ENCODE assay signal across 31 mouse cellular contexts in genomic region chrX:114963543-114963942, GRCm38 (mm10). TPM values are rescaled to one million over a fixed set of nuclear protein-coding genes. Genes with fewer than 3 reads are reported as not detected.
DNase-seq lines count a peak whose midpoint lies in the region; ATAC-seq and TF ChIP-seq lines count a peak whose summit lies in the region.
"Had no signal": no experiment of that assay in that cellular context is flagged by ENCODE, and none has a peak within 500 bp of the region (broad histone marks: within the 10 kb centered on the region; RNA-seq: fewer than 3 reads in every experiment).

No protein-coding gene starts in this region.

- peak; percentile 2 for DNase-seq in lung, embryonic 14.5 days
- DNase-seq in lung, postnatal 25 days (ENCODE audit: low spot score), result no peak
- DNase-seq in MEL (ENCODE audit: low read depth, low spot score), result peak; percentile 91
- no peak for DNase-seq in MN1 (ENCODE audit: low spot score)
- no peak for DNase-seq in neural tube, embryonic 10.5 days (ENCODE audit: extremely low spot score, low spot score)
- DNase-seq: adrenal gland, adult 2 months; adrenal gland, postnatal 10 days; adrenal gland, postnatal 25 days; B cell, adult 2 months; cerebellum, adult 11 months; cerebellum, adult 18-20 months; cerebellum, adult 8-10 months; cerebellum, adult 9-11 months; cerebellum, postnatal 14 days; cerebellum, postnatal 36 days; embryo, embryonic 11 days had no signal

- WGBS in lung, embryonic 14.5 days, result 44% methylated on average over 1 of the region's 1 CpGs

- no peak overlapping the region for H3K4me3 ChIP-seq in lung, embryonic 14.5 days (ENCODE audit: low read depth, low read length)
- no peak overlapping the region for H3K4me3 ChIP-seq in MEL (ENCODE audit: control insufficient read depth in 1 of 2, insufficient read depth in 1 of 2, low read depth in 2 of 2, low read length in 2 of 2)
- H3K4me3 ChIP-seq: embryonic facial prominence, embryonic 13.5 days; embryonic facial prominence, embryonic 15.5 days; erythroblast, embryonic 14.5 days; forebrain, embryonic 10.5 days; forebrain, embryonic 12.5 days had no signal

- no peaks in the 10 kb centered on the region for H3K27me3 ChIP-seq in lung, embryonic 14.5 days (ENCODE audit: insufficient read depth, low read length)
- no peaks in the 10 kb centered on the region for H3K27me3 ChIP-seq in MEL (ENCODE audit: control insufficient read depth in 1 of 2, insufficient read depth in 2 of 2, low read length in 2 of 2)
- H3K27me3 ChIP-seq: CH12.LX; embryonic facial prominence, embryonic 13.5 days; embryonic facial prominence, embryonic 15.5 days; forebrain, embryonic 12.5 days had no signal

- no peak overlapping the region for H3K4me2 ChIP-seq in lung, embryonic 14.5 days
- H3K4me2 ChIP-seq: embryonic facial prominence, embryonic 13.5 days; embryonic facial prominence, embryonic 15.5 days; forebrain, embryonic 12.5 days had no signal

- no peaks in the 10 kb centered on the region for H3K36me3 ChIP-seq in lung, embryonic 14.5 days (ENCODE audit: insufficient read depth)
- peaks cover 0 to 10% of the 10 kb centered on the region in 2 experiments; a peak in 2 of 4 replicates for H3K36me3 ChIP-seq in MEL (ENCODE audit: control insufficient read depth in 1 of 2, insufficient read depth in 2 of 2, low read length in 2 of 2)
- H3K36me3 ChIP-seq: embryonic facial prominence, embryonic 13.5 days; embryonic facial prominence, embryonic 15.5 days; forebrain, embryonic 10.5 days; forebrain, embryonic 12.5 days; G1E had no signal

- H3K9me3 ChIP-seq in lung, embryonic 14.5 days (ENCODE audit: low read depth, low read length), result no peaks in the 10 kb centered on the region
- H3K9me3 ChIP-seq in MEL (replicated peaks; ENCODE audit: insufficient read depth, low read length), result no peaks in the 10 kb centered on the region
- H3K9me3 ChIP-seq: embryonic facial prominence, embryonic 13.5 days; embryonic facial prominence, embryonic 15.5 days; forebrain, embryonic 10.5 days; forebrain, embryonic 12.5 days; G1E had no signal

- H3K9ac ChIP-seq in lung, embryonic 14.5 days, result no peak overlapping the region
- H3K9ac ChIP-seq in MEL (ENCODE audit: control insufficient read depth, low read depth, low read length, poor library complexity, severe bottlenecking), result no peak overlapping the region
- H3K9ac ChIP-seq: embryonic facial prominence, embryonic 13.5 days; embryonic facial prominence, embryonic 15.5 days; forebrain, embryonic 12.5 days had no signal

- no peak for TF ChIP-seq CTCF in lung, embryonic 14.5 days (IDR thresholded peaks at IDR 0.05; ENCODE audit: low read depth)
- no peak for TF ChIP-seq CTCF in MEL (IDR thresholded peaks at IDR 0.05 in 2 of 3, conservative IDR thresholded peaks at IDR 0.05 in 1 of 3; ENCODE audit: control insufficient read depth in 1 of 3, insufficient read depth in 1 of 3, low read depth in 2 of 3, low read length in 3 of 3, poor library complexity in 1 of 3, severe bottlenecking in 1 of 3)

- no peak for ATAC-seq in lung, embryonic 14.5 days (ENCODE audit: insufficient read depth)
- ATAC-seq: CD4-positive, CD25-positive, alpha-beta regulatory T cell, adult 4 months; forebrain, embryonic 14.5 days; forebrain, embryonic 16.5 days had no signal

- peak; percentile 63 to 77 for TF ChIP-seq EP300 in MEL (IDR thresholded peaks at IDR 0.05; ENCODE audit: low read depth in 1 of 2, low read length in 2 of 2)

- TF ChIP-seq POLR2A in MEL (IDR thresholded peaks at IDR 0.05; ENCODE audit: control insufficient read depth in 1 of 2, insufficient read depth in 1 of 2, low read depth in 1 of 2, low read length in 2 of 2, poor library complexity in 1 of 2), result no peak

- TF ChIP-seq RAD21 in MEL (IDR thresholded peaks at IDR 0.05; ENCODE audit: low read depth, low read length), result no peak

- H3K79me2 ChIP-seq in MEL (ENCODE audit: control insufficient read depth, insufficient read depth, low read length, poor library complexity), result no peaks in the 10 kb centered on the region

- no peaks in the 10 kb centered on the region for H3K4me1 ChIP-seq in lung, embryonic 14.5 days (ENCODE audit: insufficient read depth)
- peaks cover 0 to 7% of the 10 kb centered on the region in 2 experiments; a peak in 2 of 4 replicates for H3K4me1 ChIP-seq in MEL (ENCODE audit: control insufficient read depth in 1 of 2, insufficient read depth in 2 of 2, low read length in 2 of 2)
- H3K4me1 ChIP-seq: embryonic facial prominence, embryonic 13.5 days; embryonic facial prominence, embryonic 15.5 days; forebrain, embryonic 10.5 days; forebrain, embryonic 12.5 days had no signal

- no peak overlapping the region for H3K27ac ChIP-seq in lung, embryonic 14.5 days (ENCODE audit: low read depth)
- H3K27ac ChIP-seq in MEL (ENCODE audit: control insufficient read depth, low read depth, low read length), result no peak overlapping the region
- H3K27ac ChIP-seq: embryonic facial prominence, embryonic 13.5 days; embryonic facial prominence, embryonic 15.5 days; forebrain, embryonic 10.5 days; forebrain, embryonic 12.5 days had no signal

TF ChIP-seq in MEL, 35 proteins besides CTCF, POLR2A, EP300 and RAD21:
- peak; percentile 96 for TF ChIP-seq GATA1 (IDR thresholded peaks at IDR 0.05; ENCODE audit: low read depth, low read length)
- peak; percentile 33; the same call in 1 of the 2 replicates for TF ChIP-seq RCOR1 (IDR thresholded peaks at IDR 0.05; ENCODE audit: low read depth, low read length)
- TF ChIP-seq MAX (IDR thresholded peaks at IDR 0.05; ENCODE audit: low read length), result peak; percentile 62; the same call in 1 of the 2 replicates
- TF ChIP-seq SMC3 (IDR thresholded peaks at IDR 0.05; ENCODE audit: low read depth, low read length), result no peak
- TF ChIP-seq ETS1 (IDR thresholded peaks at IDR 0.05; ENCODE audit: low read depth, low read length), result peak; percentile 77
- no peak for TF ChIP-seq KAT2A (conservative IDR thresholded peaks at IDR 0.05; ENCODE audit: low read depth, low read length)
- TF ChIP-seq ZC3H11A (IDR thresholded peaks at IDR 0.05; ENCODE audit: low read depth, low read length), result no peak
- TF ChIP-seq NRF1 (IDR thresholded peaks at IDR 0.05; ENCODE audit: insufficient read depth, low read depth, low read length, poor library complexity, severe bottlenecking), result no peak
- TF ChIP-seq ZMIZ1 (IDR thresholded peaks at IDR 0.05; ENCODE audit: low read depth, low read length), result no peak
- no peak for TF ChIP-seq MYB (IDR thresholded peaks at IDR 0.05; ENCODE audit: low read depth, low read length)
- no peak for TF ChIP-seq MAFK (IDR thresholded peaks at IDR 0.05; ENCODE audit: borderline replicate concordance, low read depth, low read length)
- TF ChIP-seq ZNF384 (IDR thresholded peaks at IDR 0.05; ENCODE audit: low read depth, low read length), result no peak
- TF ChIP-seq NELFE (IDR thresholded peaks at IDR 0.05; ENCODE audit: low read depth, low read length), result no peak
- TF ChIP-seq MXI1 (IDR thresholded peaks at IDR 0.05; ENCODE audit: low read depth, low read length), result peak; percentile 92
- no peak for TF ChIP-seq ELF1 (IDR thresholded peaks at IDR 0.05; ENCODE audit: low read depth, low read length)
- peak; percentile 73; the same call in 1 of the 2 replicates for TF ChIP-seq SIN3A (IDR thresholded peaks at IDR 0.05; ENCODE audit: low read length)
- no peak for TF ChIP-seq TAL1 (IDR thresholded peaks at IDR 0.05; ENCODE audit: low read length)
- no peak for TF ChIP-seq MEF2A (IDR thresholded peaks at IDR 0.05; ENCODE audit: extremely low read depth, insufficient replicate concordance, low read depth, low read length, poor library complexity, severe bottlenecking)
- peak; percentile 86 for TF ChIP-seq USF1 (IDR thresholded peaks at IDR 0.05; ENCODE audit: low read depth, low read length)
- no peak for TF ChIP-seq E2F4 (IDR thresholded peaks at IDR 0.05; ENCODE audit: borderline replicate concordance, low read depth, low read length)
- TF ChIP-seq MAZ (IDR thresholded peaks at IDR 0.05; ENCODE audit: low read depth, low read length), result no peak
- no peak for TF ChIP-seq ZKSCAN1 (IDR thresholded peaks at IDR 0.05; ENCODE audit: low read depth, low read length)
- TF ChIP-seq POLR2AphosphoS5 (IDR thresholded peaks at IDR 0.05; ENCODE audit: borderline replicate concordance, low read depth, low read length), result no peak
- no peak for TF ChIP-seq GABPA (IDR thresholded peaks at IDR 0.05; ENCODE audit: low read depth, low read length)
- no peak for TF ChIP-seq POLR2AphosphoS2 (IDR thresholded peaks at IDR 0.05; ENCODE audit: low read length)
- no peak for TF ChIP-seq BHLHE40 (IDR thresholded peaks at IDR 0.05; ENCODE audit: borderline replicate concordance, low read depth, low read length)
- TF ChIP-seq UBTF (IDR thresholded peaks at IDR 0.05; ENCODE audit: borderline replicate concordance, insufficient read depth, low read depth, low read length), result no peak
- TF ChIP-seq TBP (IDR thresholded peaks at IDR 0.05; ENCODE audit: low read depth, low read length), result no peak
- TF ChIP-seq JUND (IDR thresholded peaks at IDR 0.05; ENCODE audit: low read depth, low read length), result no peak
- peak; percentile 77; the same call in 1 of the 2 replicates for TF ChIP-seq MYC (IDR thresholded peaks at IDR 0.05; ENCODE audit: low read depth, low read length)
- no peak for TF ChIP-seq USF2 (IDR thresholded peaks at IDR 0.05; ENCODE audit: borderline replicate concordance in 1 of 2, insufficient read depth in 1 of 2, low read depth in 1 of 2, low read length in 2 of 2)
- no peak for TF ChIP-seq HCFC1 (IDR thresholded peaks at IDR 0.05; ENCODE audit: low read depth, low read length)
- TF ChIP-seq CHD2 (IDR thresholded peaks at IDR 0.05; ENCODE audit: low read length), result no peak
- 0 out of 2 replicates have a peak, but pooled peaks have one; percentile 39 for TF ChIP-seq TCF12 (IDR thresholded peaks at IDR 0.05; ENCODE audit: low read depth, low read length)
- TF ChIP-seq CHD1 (IDR thresholded peaks at IDR 0.05; ENCODE audit: low read depth, low read length), result no peak

RNA-seq across cellular contexts. Expression of gene Ube2dnl2, which starts 56.2 kb away (rescaled TPM):
- not detected in 2 replicates for polyA plus RNA-seq in lung, embryonic 14.5 days (2014; fragmentation: Nextera tagmentation; extraction: Ambion mirVana)
- total RNA-seq in MEL (2012; rRNA removed), result not detected in 2 replicates
- not detected for polyA plus RNA-seq in MEL (2012; ENCODE audit: insufficient read depth in 1 of 2, insufficient read length in 2 of 2, low read depth in 1 of 2, low replicate concordance in 2 of 2, missing spikeins in 1 of 2)
- total RNA-seq: adrenal gland, adult 2 months; adrenal gland, postnatal 10 days; adrenal gland, postnatal 25 days; adrenal gland, postnatal 4 days; CH12.LX; common myeloid progenitor, adult 5-6 weeks; G1E had no signal
- polyA plus RNA-seq: adrenal gland, adult 2 months; brain, embryonic 14.5 days; CD4-positive, CD25-positive, alpha-beta regulatory T cell, adult 4 months; embryonic facial prominence, embryonic 11.5 days; embryonic facial prominence, embryonic 13.5 days; embryonic facial prominence, embryonic 15.5 days; forebrain, embryonic 10.5 days; forebrain, embryonic 12.5 days; forebrain, embryonic 14.5 days; forebrain, embryonic 16.5 days; frontal cortex, adult 2 months; G1E had no signal

RNA-seq across cellular contexts. Expression of gene Ube2dnl1, which starts 58.7 kb away (rescaled TPM):
- polyA plus RNA-seq in lung, embryonic 14.5 days (2014; fragmentation: Nextera tagmentation; extraction: Ambion mirVana), result not detected in 2 replicates
- total RNA-seq in MEL (2012; rRNA removed), result not detected in 2 replicates
- not detected for polyA plus RNA-seq in MEL (2012; ENCODE audit: insufficient read depth in 1 of 2, insufficient read length in 2 of 2, low read depth in 1 of 2, low replicate concordance in 2 of 2, missing spikeins in 1 of 2)
- total RNA-seq: adrenal gland, adult 2 months; adrenal gland, postnatal 10 days; adrenal gland, postnatal 25 days; adrenal gland, postnatal 4 days; CH12.LX; common myeloid progenitor, adult 5-6 weeks; G1E had no signal
- polyA plus RNA-seq: adrenal gland, adult 2 months; brain, embryonic 14.5 days; CD4-positive, CD25-positive, alpha-beta regulatory T cell, adult 4 months; embryonic facial prominence, embryonic 11.5 days; embryonic facial prominence, embryonic 13.5 days; embryonic facial prominence, embryonic 15.5 days; erythroblast, embryonic 14.5 days; forebrain, embryonic 10.5 days; forebrain, embryonic 12.5 days; forebrain, embryonic 14.5 days; forebrain, embryonic 16.5 days; frontal cortex, adult 2 months; G1E had no signal

Comparison
In these comparisons a context has a peak if more than half of its experiments do, and no peak if none do; other contexts are left out.
1. DNase-seq: peak in lung, embryonic 14.5 days (single experiment) and MEL (single experiment); none in lung, postnatal 25 days (single experiment), MN1 (single experiment) and neural tube, embryonic 10.5 days (single experiment).